Mouse (Mus musculus) embryonic facial prominence, embryonic 13.5 days (tissue): ENCODE results near the gene Pvr. TPM values are rescaled to one million over a fixed set of nuclear protein-coding genes. Genes with fewer than 3 reads are reported as not detected.

Experiments used
- ATAC-seq: fragments of 200-750 bp; cut with Nextera tagmentation; 2 replicates; pipeline ENCODE4 v1.8.0; 2017; ENCODE audit warnings: low read depth; ENCODE audit not compliant: insufficient number of reproducible peaks, insufficient read depth, low FRiP score, low TSS enrichment
- H3K27ac ChIP-seq: fragments of 300-500 bp; sonication (generic); 2 replicates; pipeline ENCODE4 v1.5.1; 2015; ENCODE audit warnings: moderate library complexity, mild to moderate bottlenecking, inconsistent platforms
- H3K27me3 ChIP-seq: fragments of 300-500 bp; sonication (generic); 2 replicates; pipeline ENCODE4 v1.6.1; 2015; ENCODE audit warnings: mild to moderate bottlenecking, inconsistent platforms
- H3K36me3 ChIP-seq: fragments of 300-500 bp; sonication (generic); 2 replicates; pipeline ENCODE4 v1.6.1; 2015; ENCODE audit warnings: mild to moderate bottlenecking, inconsistent platforms
- H3K4me1 ChIP-seq: fragments of 300-500 bp; sonication (generic); 2 replicates; pipeline ENCODE4 v1.6.1; 2015; ENCODE audit warnings: inconsistent platforms
- H3K4me2 ChIP-seq: fragments of 300-500 bp; sonication (generic); 2 replicates; pipeline ENCODE4 v1.6.1; 2015; ENCODE audit warnings: moderate library complexity, mild to moderate bottlenecking, inconsistent platforms
- H3K4me3 ChIP-seq: fragments of 300-500 bp; sonication (generic); 2 replicates; pipeline ENCODE4 v1.5.1; 2015; ENCODE audit warnings: mild to moderate bottlenecking, inconsistent platforms
- H3K9ac ChIP-seq: fragments of 300-500 bp; sonication (generic); 2 replicates; pipeline ENCODE4 v1.6.1; 2015; ENCODE audit warnings: mild to moderate bottlenecking, inconsistent platforms
- H3K9me3 ChIP-seq: fragments of 300-500 bp; sonication (generic); 2 replicates; pipeline ENCODE4 v1.6.1; 2016; ENCODE audit warnings: inconsistent platforms
- WGBS: fragments of 180-500 bp; shearing (Covaris S2); methylation state at CpG from one replicate; pipeline ENCODE4 v1.1.7; 2015; ENCODE audit warnings: mixed read lengths; 5-methylcytosine and 5-hydroxymethylcytosine counted together
- polyA plus RNA-seq: library from polyadenylated mRNA; unstranded; fragments of >200 nt; fragmentation: Nextera tagmentation; extraction: Ambion mirVana; gene quantifications from 2 replicates; pipeline ENCODE4 v1.2.1, GENCODE M21; 2015

Gene Pvr
- 12.0 and 12.9 TPM in 2 replicates for polyA plus RNA-seq

DNA sequence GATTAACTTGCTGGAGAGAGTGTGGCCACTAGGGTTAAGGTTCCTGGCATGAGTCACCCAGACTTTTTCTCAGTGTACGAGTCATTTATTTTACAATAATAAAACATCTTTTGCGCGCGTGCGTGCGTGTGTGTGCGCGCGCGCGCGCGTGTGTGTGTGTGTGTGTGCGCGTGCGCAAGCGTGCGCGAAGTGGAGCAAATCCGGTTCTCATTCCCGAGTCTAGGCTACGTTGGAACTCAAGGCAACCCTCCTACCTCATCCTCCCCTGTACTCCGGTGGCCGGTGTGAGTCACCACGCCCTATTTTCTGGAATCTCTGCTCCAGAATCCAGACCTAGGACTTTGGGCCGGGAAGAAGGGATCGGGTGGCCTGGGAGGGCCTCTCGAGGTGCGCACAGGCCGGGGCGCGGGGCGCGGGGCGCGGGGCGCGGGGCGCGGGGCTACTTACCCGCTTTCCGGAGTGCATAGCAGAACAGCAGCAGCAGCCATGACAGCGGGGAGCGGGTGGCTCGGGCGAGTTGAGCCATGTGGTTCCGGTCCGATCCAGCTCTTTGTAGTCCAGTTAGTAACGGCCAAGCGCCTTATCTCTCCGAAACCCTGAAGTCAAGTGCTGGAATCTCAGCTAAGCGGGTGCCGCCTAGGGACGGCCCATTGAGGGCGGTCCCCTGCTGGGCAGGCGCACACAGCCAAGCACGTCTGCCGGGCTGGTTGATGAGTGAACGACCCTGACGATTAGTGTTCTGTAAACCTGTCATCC, at the start of gene Pvr:
TSS of gene Pvr (minus strand) at position 655 of the 756 bp plus-strand sequence.
- Histone ChIP-seq H3K9me3 (no peaks in the 10 kb centered on the region), H3K27me3 (no peaks in the 10 kb centered on the region), H3K36me3 (peaks cover 27% of the 10 kb centered on the region), H3K4me2 (peak within 1 kb of the TSS; percentile 68), H3K4me1 (peaks cover 11% of the 10 kb centered on the region), H3K4me3 (peak within 1 kb of the TSS; percentile 71), H3K9ac (peak within 1 kb of the TSS; percentile 80), H3K27ac (peak within 1 kb of the TSS; percentile 71)
- WGBS = under 1% methylated on average over 60 of the region's 60 CpGs
- ATAC-seq = peak; percentile 76

DNA sequence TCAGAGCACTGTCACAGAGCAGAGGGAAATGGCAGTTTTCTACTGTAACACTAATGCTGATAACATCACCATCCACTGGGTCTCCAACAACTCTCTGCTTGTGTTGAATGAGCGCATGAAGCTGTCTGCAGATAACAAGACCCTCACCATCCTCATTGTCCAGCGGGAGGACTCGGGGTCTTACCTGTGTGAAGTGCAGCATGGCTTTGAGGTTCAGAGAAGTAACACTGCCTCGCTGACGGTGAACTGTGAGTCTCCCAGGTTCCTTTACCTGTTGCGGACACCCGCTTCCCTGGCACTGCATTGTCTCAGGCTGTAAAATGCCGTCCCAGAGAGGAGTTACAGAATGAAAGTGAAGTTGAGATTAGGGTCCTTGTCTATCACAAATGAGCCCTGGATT, 49.2 kb upstream of the Pvr start:
- Histone ChIP-seq H3K27me3 (no peaks in the 10 kb centered on the region), H3K9ac (no peak overlapping the region), H3K9me3 (peaks cover 13% of the 10 kb centered on the region; the same call in 1 of the 2 replicates), H3K4me1 (no peaks in the 10 kb centered on the region), H3K27ac (no peak overlapping the region), H3K4me3 (no peak overlapping the region), H3K36me3 (no peaks in the 10 kb centered on the region), H3K4me2 (no peak overlapping the region)
- WGBS = 92% methylated on average over 8 of the region's 8 CpGs
- ATAC-seq = no peak

GRCm38 (mm10) chr7:19969541-19970090, 48.7 kb upstream of the Pvr start:
- no peaks in the 10 kb centered on the region for H3K36me3 ChIP-seq
- no peak overlapping the region for H3K9ac ChIP-seq
- H3K4me3 ChIP-seq = no peak overlapping the region
- peaks cover 13% of the 10 kb centered on the region; the same call in 1 of the 2 replicates for H3K9me3 ChIP-seq
- no peak overlapping the region for H3K4me2 ChIP-seq
- no peaks in the 10 kb centered on the region for H3K4me1 ChIP-seq
- WGBS = 91% methylated on average over 4 of the region's 4 CpGs
- no peak overlapping the region for H3K27ac ChIP-seq
- ATAC-seq = no peak
- no peaks in the 10 kb centered on the region for H3K27me3 ChIP-seq

GRCm38 (mm10) chr7:19969106-19969505, 48.1 kb upstream of the Pvr start:
- no peak for ATAC-seq
- WGBS = 80% methylated on average over 3 of the region's 3 CpGs
- no peak overlapping the region for H3K27ac ChIP-seq
- no peak overlapping the region for H3K9ac ChIP-seq
- no peaks in the 10 kb centered on the region for H3K27me3 ChIP-seq
- no peaks in the 10 kb centered on the region for H3K4me1 ChIP-seq
- H3K36me3 ChIP-seq = no peaks in the 10 kb centered on the region
- no peak overlapping the region for H3K4me3 ChIP-seq
- H3K4me2 ChIP-seq = no peak overlapping the region
- peaks cover 13% of the 10 kb centered on the region; the same call in 1 of the 2 replicates for H3K9me3 ChIP-seq

DNA sequence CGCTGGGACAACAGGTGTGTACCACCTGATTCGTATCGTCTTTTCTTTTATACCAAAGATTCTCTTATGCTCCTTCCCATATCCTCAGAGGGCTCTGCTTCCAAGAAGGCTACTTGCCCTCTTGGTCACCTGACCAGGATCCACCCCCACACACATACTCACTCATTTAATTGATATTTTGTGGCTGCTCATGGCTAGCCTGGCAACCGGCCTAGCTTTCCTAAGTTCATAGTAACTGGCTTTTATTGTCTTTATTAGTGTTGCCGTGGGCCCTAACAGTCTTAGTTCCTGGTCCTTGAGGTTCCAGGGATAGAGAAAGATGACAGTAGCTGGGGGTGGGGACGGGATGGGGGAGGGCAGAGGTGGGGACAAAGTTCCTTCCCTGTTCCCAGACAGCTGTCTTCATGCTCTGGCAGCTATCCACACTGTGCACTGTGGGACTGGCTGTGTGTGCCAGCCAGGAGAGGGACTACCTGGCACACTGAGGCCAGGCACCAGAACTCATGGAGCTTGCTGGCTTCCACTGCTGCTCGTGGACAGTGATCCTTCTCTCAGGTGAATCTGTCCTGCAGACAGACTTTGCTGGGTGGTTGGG, 44.1 kb upstream of the Pvr start, which contains the start of gene Ceacam20:
TSS of gene Ceacam20 (plus strand) at position 428 of the 595 bp plus-strand sequence.
- no peaks in the 10 kb centered on the region for H3K4me1 ChIP-seq
- no peak within 1 kb of the TSS for H3K9ac ChIP-seq
- no peak within 1 kb of the TSS for H3K4me2 ChIP-seq
- H3K27ac ChIP-seq = no peak within 1 kb of the TSS
- H3K36me3 ChIP-seq = no peaks in the 10 kb centered on the region
- H3K27me3 ChIP-seq = no peaks in the 10 kb centered on the region
- 76% methylated on average over 7 of the region's 7 CpGs for WGBS
- H3K9me3 ChIP-seq = peaks cover 9% of the 10 kb centered on the region; the same call in 1 of the 2 replicates
- no peak within 1 kb of the TSS for H3K4me3 ChIP-seq
- no peak for ATAC-seq

GRCm38 (mm10) chr7:19962423-19962822, 41.5 kb upstream of the Pvr start:
- WGBS = 70% methylated on average over 1 of the region's 1 CpGs
- Histone ChIP-seq H3K27me3 (no peaks in the 10 kb centered on the region), H3K9ac (no peak overlapping the region), H3K36me3 (no peaks in the 10 kb centered on the region), H3K4me3 (no peak overlapping the region), H3K4me1 (no peaks in the 10 kb centered on the region), H3K9me3 (no peaks in the 10 kb centered on the region), H3K27ac (no peak overlapping the region), H3K4me2 (no peak overlapping the region)
- no peak for ATAC-seq

DNA sequence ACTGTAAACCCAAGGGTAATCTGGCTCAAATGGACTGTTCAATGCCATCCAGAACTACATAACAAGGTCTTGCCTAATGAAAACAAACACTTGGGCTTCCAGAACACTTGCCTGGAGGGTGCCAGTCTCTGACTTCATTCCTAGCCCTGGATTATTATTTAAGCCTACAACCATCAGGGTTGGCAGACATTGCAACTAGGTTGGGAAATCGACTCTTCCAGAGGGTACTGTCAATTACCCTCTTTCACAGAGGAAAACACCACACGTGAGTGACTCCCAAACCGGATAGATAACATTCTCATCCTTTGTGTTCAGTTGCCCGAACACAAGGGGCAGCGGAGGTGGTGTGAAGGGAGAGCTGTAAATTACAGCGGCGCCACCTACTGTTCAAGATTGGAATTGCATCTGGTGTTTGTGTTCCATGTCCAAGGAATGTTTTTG, 35.4 kb upstream of the Pvr start:
- H3K4me3 ChIP-seq = no peak overlapping the region
- H3K36me3 ChIP-seq = no peaks in the 10 kb centered on the region
- H3K27ac ChIP-seq = no peak overlapping the region
- no peaks in the 10 kb centered on the region for H3K9me3 ChIP-seq
- no peak for ATAC-seq
- H3K4me2 ChIP-seq = 0 out of 2 replicates have a peak overlapping the region, but pooled peaks have one; percentile 20
- WGBS = 2% methylated on average over 7 of the region's 7 CpGs
- H3K27me3 ChIP-seq = no peaks in the 10 kb centered on the region
- no peaks in the 10 kb centered on the region for H3K4me1 ChIP-seq
- H3K9ac ChIP-seq = no peak overlapping the region

DNA sequence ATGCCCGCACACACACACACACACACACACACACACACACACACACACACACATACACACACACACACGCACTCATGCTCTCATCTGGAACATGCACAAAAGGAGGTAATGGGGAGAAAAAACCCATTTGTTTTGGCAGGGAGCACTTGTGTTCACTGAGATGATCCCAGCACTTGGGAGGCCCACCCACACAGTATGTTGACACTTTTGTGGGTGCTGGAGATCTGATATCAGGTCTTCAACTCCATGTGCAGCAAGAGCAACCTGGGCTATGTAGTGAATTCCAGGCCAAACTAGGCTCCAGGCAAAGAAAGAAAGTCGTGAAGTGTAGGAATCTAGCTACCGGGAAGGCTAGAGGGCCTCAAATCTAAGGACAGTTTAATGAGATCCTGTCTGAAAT, 34.9 kb upstream of the Pvr start:
- H3K9me3 ChIP-seq = no peaks in the 10 kb centered on the region
- H3K4me3 ChIP-seq = no peak overlapping the region
- no peak overlapping the region for H3K9ac ChIP-seq
- H3K4me1 ChIP-seq = no peaks in the 10 kb centered on the region
- H3K4me2 ChIP-seq = no peak overlapping the region
- ATAC-seq = no peak
- no peaks in the 10 kb centered on the region for H3K27me3 ChIP-seq
- WGBS = 68% methylated on average over 4 of the region's 4 CpGs
- no peaks in the 10 kb centered on the region for H3K36me3 ChIP-seq
- H3K27ac ChIP-seq = no peak overlapping the region

DNA sequence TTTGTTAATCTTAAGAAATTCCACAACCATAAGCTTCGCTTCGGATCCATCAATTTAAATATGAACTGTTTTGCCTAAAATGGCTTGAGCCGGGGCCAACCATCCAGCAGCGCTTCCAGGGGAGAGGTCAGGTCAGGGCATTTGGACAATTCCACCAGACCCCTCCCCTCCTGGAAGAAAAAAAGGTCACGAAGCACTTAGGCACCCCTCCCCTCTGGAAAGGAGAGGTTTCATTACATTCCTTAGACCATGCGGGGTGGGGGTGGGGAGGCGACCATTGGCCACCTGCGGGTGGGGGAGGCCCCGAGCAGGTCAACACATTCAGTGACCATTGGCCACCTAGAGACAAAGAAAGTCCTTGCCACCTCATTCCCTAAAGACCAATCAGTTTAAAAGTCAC, 32.1 kb upstream of the Pvr start:
- Histone ChIP-seq H3K9me3 (no peaks in the 10 kb centered on the region), H3K27me3 (no peaks in the 10 kb centered on the region), H3K9ac (no peak overlapping the region), H3K4me2 (no peak overlapping the region), H3K4me3 (no peak overlapping the region), H3K27ac (no peak overlapping the region), H3K4me1 (no peaks in the 10 kb centered on the region), H3K36me3 (no peaks in the 10 kb centered on the region)
- 36% methylated on average over 9 of the region's 9 CpGs for WGBS
- no peak for ATAC-seq

DNA sequence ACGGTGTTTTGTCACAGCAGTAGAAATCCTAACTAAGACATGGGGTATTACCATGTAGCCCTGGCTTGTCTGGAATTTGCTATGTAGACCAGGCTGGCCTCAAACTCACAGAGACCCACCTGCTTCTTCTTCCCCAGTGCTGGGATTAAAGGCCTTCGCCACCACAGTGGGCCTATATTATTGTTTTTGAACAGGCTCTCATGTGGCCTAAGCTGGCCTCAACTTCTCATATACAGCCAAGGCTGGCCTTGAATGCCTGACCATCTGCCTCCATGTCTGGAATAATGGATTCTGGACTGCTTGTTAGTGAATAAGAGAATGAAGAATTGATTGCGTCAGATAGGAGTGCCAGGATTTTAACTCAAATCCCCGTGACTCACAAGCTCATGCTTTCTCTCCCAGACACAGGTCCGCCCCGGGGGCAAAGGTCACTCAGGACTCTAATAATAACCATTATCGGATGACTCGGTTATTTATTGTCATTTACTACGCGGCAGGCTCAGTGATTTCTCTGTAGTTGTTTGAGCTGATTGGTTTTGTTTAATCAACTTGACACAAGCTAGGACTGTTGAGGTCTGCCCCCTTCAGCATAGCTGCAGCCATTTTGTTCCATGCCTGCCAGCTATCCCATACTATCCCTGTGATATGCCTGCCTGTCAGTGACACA, 31.5 kb upstream of the Pvr start:
- no peak overlapping the region for H3K9ac ChIP-seq
- 56% methylated on average over 10 of the region's 10 CpGs for WGBS

GRCm38 (mm10) chr7:19950589-19950988, 29.6 kb upstream of the Pvr start, which contains the start of gene Igsf23:
Gene Igsf23, minus strand, starts transcription at chr7:19950756.
- WGBS = 37% methylated on average over 9 of the region's 9 CpGs
- Histone ChIP-seq H3K4me1 (no peaks in the 10 kb centered on the region), H3K27ac (no peak within 1 kb of the TSS), H3K4me3 (no peak within 1 kb of the TSS), H3K9ac (no peak within 1 kb of the TSS), H3K9me3 (no peaks in the 10 kb centered on the region), H3K36me3 (no peaks in the 10 kb centered on the region), H3K27me3 (no peaks in the 10 kb centered on the region), H3K4me2 (no peak within 1 kb of the TSS)
- ATAC-seq = 0 out of 2 replicates have a peak, but pooled peaks have one; percentile 39

More for the DNA sequence above, 31.5 kb upstream of the Pvr start:
- H3K4me3 ChIP-seq = no peak overlapping the region
- no peaks in the 10 kb centered on the region for H3K9me3 ChIP-seq
- no peak overlapping the region for H3K4me2 ChIP-seq
- no peak overlapping the region for H3K27ac ChIP-seq
- H3K27me3 ChIP-seq = no peaks in the 10 kb centered on the region
- H3K36me3 ChIP-seq = no peaks in the 10 kb centered on the region
- no peak for ATAC-seq
- H3K4me1 ChIP-seq = no peaks in the 10 kb centered on the region
